Mouse (Mus musculus) testis, adult 2 months (tissue): ENCODE data around the gene Pmfbp1.

Experiments
- CTCF ChIP-seq: fragments of 200-500 bp; IDR thresholded peaks from 2 replicates; pipeline ENCODE4 v1.5.1; 2012; ENCODE audit warnings: low read depth, mild to moderate bottlenecking, inconsistent platforms, low read length, moderate library complexity; ENCODE audit not compliant: control insufficient read depth, insufficient read depth, insufficient replicate concordance
- POLR2A ChIP-seq: fragments of 200-500 bp; IDR thresholded peaks from 2 replicates; pipeline ENCODE4 v1.6.1; 2012; ENCODE audit warnings: low read depth, mild to moderate bottlenecking, inconsistent platforms, low read length, moderate library complexity; ENCODE audit not compliant: control insufficient read depth

- no peak for TF ChIP-seq CTCF
- no peak for TF ChIP-seq POLR2A
Measured at GRCm38 (mm10) chr8:109458580-109458979, 35.2 kb upstream of the Pmfbp1 start.
